Mouse (Mus musculus): ENCODE measurements around the gene Ppp2r1b.
"Not testable (repeated sequence)": the region's sequence is repeated elsewhere in the genome, so short reads cannot be mapped to it uniquely, and the experiment has no call there.

The Ppp2r1b gene

GRCm38 (mm10) chr9:50845081-50845480 is at the start of gene Ppp2r1b:
Gene Ppp2r1b (plus strand): TSS chr9:50845301.
- no peak for DNase-seq (ENCODE audit: low read depth, low spot score)

- no peak for DNase-seq (ENCODE audit: low read depth, low spot score)
Observed at GRCm38 (mm10) chr9:50796776-50797175, 48.3 kb upstream of the Ppp2r1b start.

GRCm38 (mm10) chr9:50797641-50798040 is 47.5 kb upstream of the Ppp2r1b start:
- no peak for DNase-seq (ENCODE audit: low read depth, low spot score)

GRCm38 (mm10) chr9:50798368-50798767 is 46.7 kb upstream of the Ppp2r1b start:
- no peak for DNase-seq (ENCODE audit: low read depth, low spot score)

GRCm38 (mm10) chr9:50800985-50801384 is 44.1 kb upstream of the Ppp2r1b start:
- peak; percentile 64 for DNase-seq (ENCODE audit: low read depth, low spot score)

- no peak for DNase-seq (ENCODE audit: low read depth, low spot score)
Observed at GRCm38 (mm10) chr9:50803055-50803671, 41.9 kb upstream of the Ppp2r1b start.

GRCm38 (mm10) chr9:50808471-50808870 is 36.6 kb upstream of the Ppp2r1b start:
- peak; percentile 17 for DNase-seq (ENCODE audit: low read depth, low spot score)

GRCm38 (mm10) chr9:50809146-50809545 is 36.0 kb upstream of the Ppp2r1b start:
- peak; percentile 91 for DNase-seq (ENCODE audit: low read depth, low spot score)

GRCm38 (mm10) chr9:50811187-50811586 is 33.9 kb upstream of the Ppp2r1b start:
- no peak for DNase-seq (ENCODE audit: low read depth, low spot score)

GRCm38 (mm10) chr9:50811746-50812145 is 33.4 kb upstream of the Ppp2r1b start:
- no peak for DNase-seq (ENCODE audit: low read depth, low spot score)

- no peak for DNase-seq (ENCODE audit: low read depth, low spot score)
Observed at GRCm38 (mm10) chr9:50813796-50814195, 31.3 kb upstream of the Ppp2r1b start.

- DNase-seq (ENCODE audit: low read depth, low spot score) = no peak
Observed at GRCm38 (mm10) chr9:50815666-50816065, 29.4 kb upstream of the Ppp2r1b start.

GRCm38 (mm10) chr9:50816512-50816911 is 28.6 kb upstream of the Ppp2r1b start:
- DNase-seq (ENCODE audit: low read depth, low spot score) = no peak

- DNase-seq (ENCODE audit: low read depth, low spot score) = no peak
Observed at GRCm38 (mm10) chr9:50818050-50818449, 27.1 kb upstream of the Ppp2r1b start.

GRCm38 (mm10) chr9:50819716-50820115 is 25.4 kb upstream of the Ppp2r1b start:
- no peak for DNase-seq (ENCODE audit: low read depth, low spot score)

GRCm38 (mm10) chr9:50821651-50822050 is 23.4 kb upstream of the Ppp2r1b start:
- no peak for DNase-seq (ENCODE audit: low read depth, low spot score)

GRCm38 (mm10) chr9:50822216-50822615 is 22.9 kb upstream of the Ppp2r1b start:
- no peak for DNase-seq (ENCODE audit: low read depth, low spot score)

- no peak for DNase-seq (ENCODE audit: low read depth, low spot score)
Observed at GRCm38 (mm10) chr9:50823779-50824453, 21.2 kb upstream of the Ppp2r1b start.

- no peak for DNase-seq (ENCODE audit: low read depth, low spot score)
Observed at GRCm38 (mm10) chr9:50831514-50831913, 13.6 kb upstream of the Ppp2r1b start.

- no peak for DNase-seq (ENCODE audit: low read depth, low spot score)
Observed at GRCm38 (mm10) chr9:50832162-50832561, 12.9 kb upstream of the Ppp2r1b start.

- not testable (repeated sequence) for DNase-seq (ENCODE audit: low read depth, low spot score)
Observed at GRCm38 (mm10) chr9:50832582-50832981, 12.5 kb upstream of the Ppp2r1b start.

- DNase-seq (ENCODE audit: low read depth, low spot score) = no peak
Observed at GRCm38 (mm10) chr9:50833786-50834185, 11.3 kb upstream of the Ppp2r1b start.

GRCm38 (mm10) chr9:50835068-50835705 is 9.9 kb upstream of the Ppp2r1b start:
- DNase-seq (ENCODE audit: low read depth, low spot score) = peak; percentile 58

Data from skeletal muscle tissue, adult 2 months (tissue).